Mouse (Mus musculus): ENCODE measurements around the gene Osbpl5.
"Not testable (repeated sequence)": the region's sequence is repeated elsewhere in the genome, so short reads cannot be mapped to it uniquely, and the experiment has no call there.

The Osbpl5 gene

DNA sequence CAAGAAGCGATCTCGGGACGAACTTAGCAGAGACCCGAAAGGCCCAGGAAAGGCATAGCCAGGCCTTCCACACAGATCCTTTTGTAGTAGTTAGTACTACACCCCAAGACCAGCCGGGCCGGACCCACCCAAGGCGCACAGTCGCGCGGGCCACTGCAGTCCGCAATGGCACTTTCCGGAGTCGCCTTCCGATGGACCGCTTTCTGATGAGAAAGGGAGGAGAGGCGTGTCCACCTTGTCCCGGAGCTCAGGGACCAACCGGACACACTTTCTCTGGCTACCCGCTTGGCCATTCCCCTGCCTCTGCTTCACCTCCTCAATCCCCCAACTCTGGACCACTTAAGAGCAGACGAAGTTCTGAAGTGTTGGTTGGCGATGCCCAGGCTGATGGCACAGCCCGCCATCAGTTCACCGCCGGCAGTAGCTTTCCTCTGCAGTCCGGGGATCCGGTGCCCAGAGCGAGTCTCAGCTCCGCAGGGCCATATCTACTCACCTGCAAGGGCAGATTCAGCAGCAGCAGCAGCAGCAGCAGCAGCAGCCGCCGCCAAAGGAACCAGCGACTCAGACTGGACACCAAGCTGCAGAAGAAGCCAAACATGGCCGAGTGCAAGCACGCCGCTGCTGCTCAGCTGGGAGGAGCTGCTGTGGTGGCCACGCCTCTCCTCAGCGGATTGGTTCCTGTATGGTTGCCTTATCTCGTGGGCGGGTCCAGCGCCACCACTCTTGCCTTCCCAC is 107.6 kb downstream of the Osbpl5 start, which contains the start of gene Tnfrsf22:
Tnfrsf22 (minus strand) TSS at position 628 of the 735 bp plus-strand sequence.
- DNase-seq (ENCODE audit: low read depth, low spot score) = peak; percentile 46

DNA sequence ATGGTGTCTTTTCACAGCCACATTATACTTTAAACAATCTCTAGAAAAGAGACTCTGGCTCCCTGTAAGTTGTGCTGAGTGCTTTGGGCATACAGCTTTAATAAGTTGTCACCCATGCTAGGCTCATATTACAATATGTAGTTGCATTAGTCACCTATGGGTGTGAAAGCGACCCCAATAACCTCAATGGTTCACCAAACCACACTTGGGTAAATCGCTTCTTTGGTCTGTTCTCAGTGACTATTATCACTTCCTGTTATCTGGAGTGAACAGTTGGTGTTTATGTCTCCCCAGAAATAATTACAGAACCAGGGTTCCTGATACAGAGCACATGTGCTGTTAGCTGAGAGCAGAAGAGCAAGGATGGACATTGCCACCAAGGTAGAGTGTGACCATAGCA is 112.8 kb downstream of the Osbpl5 start:
- DNase-seq (ENCODE audit: low read depth, low spot score) = not testable (repeated sequence)
